Mouse (Mus musculus): ENCODE results near the gene Ugt1a6b.

DNA sequence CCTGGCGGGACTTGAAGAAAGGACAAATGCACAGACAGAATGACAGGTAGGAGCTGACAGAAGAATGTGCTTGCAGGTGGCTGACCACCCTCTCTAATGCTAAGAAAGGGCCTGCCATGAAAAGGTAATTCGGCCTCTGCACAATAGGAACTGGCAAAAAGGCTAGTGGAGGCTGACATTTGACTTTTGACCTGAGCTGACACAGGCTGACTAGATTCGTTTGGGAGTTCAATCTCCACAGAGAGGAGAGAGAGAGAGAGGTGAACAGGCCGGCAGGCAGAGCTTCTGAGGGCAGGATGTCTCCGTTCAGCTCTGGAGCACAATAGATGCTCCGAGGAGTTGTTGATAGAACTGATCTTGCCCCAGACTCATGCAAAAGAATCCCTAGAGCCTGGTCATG, 143.3 kb downstream of the Ugt1a6b start:
- TF ChIP-seq CTCF (IDR thresholded peaks at IDR 0.05; ENCODE audit: extremely low read depth, insufficient read depth, insufficient read length, insufficient replicate concordance) (no peak), POLR2A (IDR thresholded peaks at IDR 0.05; ENCODE audit: low read depth, low read length) (no peak)

Data from spleen, adult 2 months (tissue).